ENCODE assay signal across 7 mouse cellular contexts in the genomic region with DNA sequence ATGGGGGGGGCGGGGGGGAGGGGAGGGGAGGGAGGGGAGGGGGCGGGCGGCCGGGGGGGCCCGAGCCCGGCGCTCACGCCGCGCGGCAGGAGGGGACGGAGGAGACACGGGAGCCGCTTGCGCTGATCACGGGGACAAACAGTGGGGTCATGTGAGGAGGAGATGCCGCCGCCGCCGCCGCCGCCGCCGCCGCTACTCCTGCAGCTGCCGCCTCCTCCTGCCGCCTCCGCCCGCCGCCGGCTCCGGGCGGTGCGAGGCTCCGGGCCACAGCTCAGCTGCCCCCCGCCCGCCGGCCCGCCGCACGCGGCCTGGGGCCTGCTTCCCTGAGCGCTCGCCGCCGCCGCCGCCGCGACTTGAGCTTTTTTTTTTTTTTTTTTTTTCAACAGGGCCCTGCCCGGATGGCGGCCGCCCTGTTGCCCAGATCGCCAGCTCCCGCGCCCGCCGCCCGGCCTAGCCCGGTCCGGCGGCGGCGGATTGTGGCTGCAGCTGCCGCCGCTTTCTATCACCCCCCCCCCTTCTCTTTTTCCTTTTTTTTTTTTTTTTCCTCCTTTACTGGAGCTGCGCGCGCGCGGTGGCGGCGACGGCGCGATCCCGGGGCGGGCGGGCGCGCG. TPM values are rescaled to one million over a fixed set of nuclear protein-coding genes. Genes with fewer than 3 reads are reported as not detected.
DNase-seq lines count a peak whose midpoint lies in the region; ATAC-seq lines count a peak whose summit lies in the region.

TSS of gene Usf2 (minus strand) at position 48 of the 611 bp plus-strand sequence.

- H3K4me3 ChIP-seq in intestine, embryonic 14.5 days (ENCODE audit: low read depth, low read length), result peak within 1 kb of the TSS; percentile 72
- H3K4me3 ChIP-seq in limb, embryonic 10.5 days, result peak within 1 kb of the TSS; percentile 94
- H3K4me3 ChIP-seq in midbrain, embryonic 12.5 days, result peak within 1 kb of the TSS; percentile 98

- H3K4me1 ChIP-seq in intestine, embryonic 14.5 days (replicated peaks; ENCODE audit: control insufficient read depth, insufficient read depth, low read length), result peaks cover 16% of the 10 kb centered on the region
- peaks cover 19% of the 10 kb centered on the region for H3K4me1 ChIP-seq in limb, embryonic 10.5 days
- peaks cover 21% of the 10 kb centered on the region for H3K4me1 ChIP-seq in midbrain, embryonic 12.5 days

- WGBS in intestine, embryonic 14.5 days, result 0% methylated on average over 31 of the region's 82 CpGs
- WGBS in limb, embryonic 10.5 days, result 6% methylated on average over 62 of the region's 82 CpGs
- WGBS in midbrain, embryonic 12.5 days, result under 1% methylated on average over 33 of the region's 82 CpGs

- H3K9ac ChIP-seq in intestine, embryonic 14.5 days (ENCODE audit: low read length), result peak within 1 kb of the TSS; percentile 94
- peak within 1 kb of the TSS; percentile 100 for H3K9ac ChIP-seq in midbrain, embryonic 12.5 days (replicated peaks)

- peak within 1 kb of the TSS; percentile 70 for H3K4me2 ChIP-seq in intestine, embryonic 14.5 days (ENCODE audit: low read length)
- H3K4me2 ChIP-seq in midbrain, embryonic 12.5 days (replicated peaks), result peak within 1 kb of the TSS; percentile 62

- peaks cover 61% of the 10 kb centered on the region for H3K36me3 ChIP-seq in intestine, embryonic 14.5 days (ENCODE audit: control insufficient read depth, insufficient read depth, low read length)
- peaks cover 61% of the 10 kb centered on the region for H3K36me3 ChIP-seq in limb, embryonic 10.5 days
- peaks cover 46% of the 10 kb centered on the region for H3K36me3 ChIP-seq in midbrain, embryonic 12.5 days

- peak; percentile 50 for ATAC-seq in intestine, embryonic 14.5 days (replicated peaks; ENCODE audit: low FRiP score, low TSS enrichment, low read depth)
- peak; percentile 53 for ATAC-seq in midbrain, embryonic 12.5 days (ENCODE audit: low FRiP score, low read depth)

- H3K9me3 ChIP-seq in intestine, embryonic 14.5 days (ENCODE audit: control insufficient read depth, low read length), result no peaks in the 10 kb centered on the region
- H3K9me3 ChIP-seq in limb, embryonic 10.5 days (replicated peaks), result no peaks in the 10 kb centered on the region
- no peaks in the 10 kb centered on the region for H3K9me3 ChIP-seq in midbrain, embryonic 12.5 days

- peak within 1 kb of the TSS; percentile 93 for H3K27ac ChIP-seq in intestine, embryonic 14.5 days (ENCODE audit: low read depth)
- peak within 1 kb of the TSS; percentile 100 for H3K27ac ChIP-seq in limb, embryonic 10.5 days
- H3K27ac ChIP-seq in midbrain, embryonic 12.5 days (replicated peaks), result peak within 1 kb of the TSS; percentile 98

- H3K27me3 ChIP-seq in intestine, embryonic 14.5 days (replicated peaks; ENCODE audit: control insufficient read depth, insufficient read depth, low read length), result no peaks in the 10 kb centered on the region
- H3K27me3 ChIP-seq in limb, embryonic 10.5 days (ENCODE audit: low read depth, poor library complexity, severe bottlenecking), result no peaks in the 10 kb centered on the region
- H3K27me3 ChIP-seq in midbrain, embryonic 12.5 days, result no peaks in the 10 kb centered on the region

- DNase-seq in adrenal gland, postnatal 10 days, result peak; percentile 89
- DNase-seq in embryo, embryonic 10.5 days (ENCODE audit: low spot score), result peak; percentile 75
- peak; percentile 83 for DNase-seq in gastrocnemius, postnatal 25 days
- DNase-seq in intestine, embryonic 14.5 days (ENCODE audit: low spot score), result peak; percentile 86
- DNase-seq in limb, embryonic 10.5 days (ENCODE audit: low spot score), result peak; percentile 87
- DNase-seq in spleen, adult 18-20 months, result peak; percentile 73 to 74

RNA-seq across cellular contexts. Expression of gene Usf2, which starts in this region (rescaled TPM):
- 100 to 1,000 TPM; 105 to 108 TPM for total RNA-seq in adrenal gland, postnatal 10 days (2021)
- 10 to 100 TPM; 69.6 to 85.0 TPM for total RNA-seq in gastrocnemius, postnatal 25 days (2021)
- polyA plus RNA-seq in intestine, embryonic 14.5 days (2014; fragmentation: Nextera tagmentation; extraction: Ambion mirVana), result 22.3 and 22.7 TPM in 2 replicates
- 28.7 and 33.5 TPM in 2 replicates for polyA plus RNA-seq in limb, embryonic 10.5 days (2016; fragmentation: Nextera tagmentation; extraction: Ambion mirVana)
- polyA plus RNA-seq in midbrain, embryonic 12.5 days (2016; fragmentation: Nextera tagmentation; extraction: Ambion mirVana), result 28.9 and 30.6 TPM in 2 replicates

Comparison
In these comparisons a context has a peak if more than half of its experiments do, and no peak if none do; other contexts are left out.
1. Peak in every context shown above with its lines: DNase-seq, ATAC-seq, H3K4me3 ChIP-seq and H3K27ac ChIP-seq.